Mouse (Mus musculus) embryonic fibroblast, embryonic 13.5 days (primary cell): ENCODE measurements at regions not wholly inside any gene's neighbourhood (a gene's known extent, or its start where the extent isn't known, plus 50 kb on each side); places are given as distances from the start of the nearest gene placed in this dataset.
A peak's percentile ranks its signal among the peaks of the same experiment; 100 is the strongest.

Experiments used
- H3K27ac ChIP-seq: 2 replicates; pipeline ENCODE4 v1.5.1; 2012; ENCODE audit warnings: low read length, control low read depth, inconsistent platforms; ENCODE audit not compliant: insufficient read depth
- H3K4me1 ChIP-seq: 2 replicates; pipeline ENCODE4 v1.6.1; 2011; ENCODE audit warnings: low read length; ENCODE audit not compliant: control insufficient read depth, insufficient read depth
- H3K4me3 ChIP-seq: 2 replicates; pipeline ENCODE4 v1.5.1; 2011; ENCODE audit warnings: mild to moderate bottlenecking, control low read depth, low read length; ENCODE audit not compliant: insufficient read depth
- CTCF ChIP-seq: IDR thresholded peaks from 2 replicates; pipeline ENCODE4 v1.5.1; 2011; ENCODE audit warnings: mild to moderate bottlenecking, control low read depth, low read length, moderate library complexity, borderline replicate concordance; ENCODE audit not compliant: insufficient read depth
- POLR2A ChIP-seq: IDR thresholded peaks from 2 replicates; pipeline ENCODE4 v1.6.1; 2011; ENCODE audit warnings: low read depth, mild to moderate bottlenecking, control low read depth, low read length, moderate library complexity

GRCm38 (mm10) chr5:119215364-119215763 lies 455.1 kb upstream of the Tbx3 start:
- no peak overlapping the region for H3K27ac ChIP-seq
- H3K4me3 ChIP-seq, result no peak overlapping the region
- 0 out of 2 replicates have a peak, but pooled peaks cover 2% of the 10 kb centered on the region for H3K4me1 ChIP-seq
- TF ChIP-seq POLR2A (no peak), CTCF (no peak)

- TF ChIP-seq POLR2A (no peak), CTCF (no peak)
- H3K27ac ChIP-seq, result no peak overlapping the region
- 0 out of 2 replicates have a peak, but pooled peaks cover 2% of the 10 kb centered on the region for H3K4me1 ChIP-seq
- no peak overlapping the region for H3K4me3 ChIP-seq
Measured at GRCm38 (mm10) chr5:119216146-119216545, 454.3 kb upstream of the Tbx3 start.

GRCm38 (mm10) chr5:119217077-119217476 lies 453.4 kb upstream of the Tbx3 start:
- Histone ChIP-seq H3K4me3 (no peak overlapping the region), H3K27ac (no peak overlapping the region), H3K4me1 (0 out of 2 replicates have a peak, but pooled peaks cover 2% of the 10 kb centered on the region)
- TF ChIP-seq CTCF (no peak), POLR2A (no peak)

- Histone ChIP-seq H3K4me1 (peaks cover 3% of the 10 kb centered on the region; the same call in 1 of the 2 replicates), H3K27ac (peak overlapping the region; percentile 78), H3K4me3 (no peak overlapping the region)
- no peak for TF ChIP-seq CTCF
- TF ChIP-seq POLR2A, result no peak
Measured at GRCm38 (mm10) chr5:119228691-119229090, 441.8 kb upstream of the Tbx3 start.

GRCm38 (mm10) chr5:119232941-119233340 lies 437.5 kb upstream of the Tbx3 start:
- H3K27ac ChIP-seq, result no peak overlapping the region
- peaks cover 3% of the 10 kb centered on the region; the same call in 1 of the 2 replicates for H3K4me1 ChIP-seq
- H3K4me3 ChIP-seq, result no peak overlapping the region
- TF ChIP-seq CTCF (no peak), POLR2A (no peak)

GRCm38 (mm10) chr5:119235884-119236283 lies 434.6 kb upstream of the Tbx3 start:
- TF ChIP-seq CTCF (no peak), POLR2A (no peak)
- Histone ChIP-seq H3K4me3 (no peak overlapping the region), H3K27ac (no peak overlapping the region), H3K4me1 (no peaks in the 10 kb centered on the region; the same call in 1 of the 2 replicates)

- H3K4me3 ChIP-seq, result no peak overlapping the region
- H3K27ac ChIP-seq, result no peak overlapping the region
- TF ChIP-seq POLR2A (no peak), CTCF (no peak)
- no peaks in the 10 kb centered on the region for H3K4me1 ChIP-seq
Measured at GRCm38 (mm10) chr5:119246824-119247223, 423.6 kb upstream of the Tbx3 start.

- Histone ChIP-seq H3K4me1 (no peaks in the 10 kb centered on the region), H3K27ac (no peak overlapping the region), H3K4me3 (no peak overlapping the region)
- TF ChIP-seq CTCF (no peak), POLR2A (no peak)
Measured at GRCm38 (mm10) chr5:119248626-119249025, 421.8 kb upstream of the Tbx3 start.

GRCm38 (mm10) chr5:119249124-119249718 lies 421.2 kb upstream of the Tbx3 start:
- H3K4me3 ChIP-seq, result no peak overlapping the region
- no peak overlapping the region for H3K27ac ChIP-seq
- H3K4me1 ChIP-seq, result no peaks in the 10 kb centered on the region
- TF ChIP-seq POLR2A (no peak), CTCF (no peak)

- H3K4me1 ChIP-seq, result no peaks in the 10 kb centered on the region
- H3K27ac ChIP-seq, result no peak overlapping the region
- H3K4me3 ChIP-seq, result no peak overlapping the region
- TF ChIP-seq CTCF, result no peak
- TF ChIP-seq POLR2A, result no peak
Measured at GRCm38 (mm10) chr5:119251311-119252047, 419.0 kb upstream of the Tbx3 start.
